Mouse (Mus musculus) kidney, postnatal 0 days (tissue): ENCODE results near the gene Dlx1. TPM values are rescaled to one million over a fixed set of nuclear protein-coding genes. Genes with fewer than 3 reads are reported as not detected.

Experiments
- ATAC-seq: fragments of 200-750 bp; cut with Nextera tagmentation; replicated peaks from 2 replicates; pipeline ENCODE4 v1.8.0; 2017; ENCODE audit warnings: low read depth, moderate number of reproducible peaks, moderate TSS enrichment, moderate library complexity; ENCODE audit not compliant: low FRiP score
- DNase-seq: peaks from one replicate; pipeline ENCODE4 v3.0.0-alpha.2; 2016; ENCODE audit warnings: low spot score
- H3K27ac ChIP-seq: fragments of 300-500 bp; sonication (generic); 2 replicates; pipeline ENCODE4 v1.5.1; 2014; ENCODE audit warnings: mild to moderate bottlenecking
- H3K27me3 ChIP-seq: fragments of 300-500 bp; sonication (generic); 2 replicates; pipeline ENCODE4 v1.6.1; 2014; ENCODE audit warnings: low read length, mixed read lengths; ENCODE audit not compliant: insufficient read depth
- H3K36me3 ChIP-seq: fragments of 300-500 bp; sonication (generic); 2 replicates; pipeline ENCODE4 v1.6.1; 2014; ENCODE audit warnings: low read length, mixed read lengths; ENCODE audit not compliant: insufficient read depth
- H3K4me1 ChIP-seq: fragments of 300-500 bp; sonication (generic); replicated peaks from 2 replicates; pipeline ENCODE4 v1.6.1; 2014; ENCODE audit warnings: antibody characterized with exemption, low read length, mixed read lengths; ENCODE audit not compliant: insufficient read depth
- H3K4me2 ChIP-seq: fragments of 300-500 bp; sonication (generic); 2 replicates; pipeline ENCODE4 v1.6.1; 2014; ENCODE audit warnings: mild to moderate bottlenecking, low read length, moderate library complexity, mixed read lengths
- H3K4me3 ChIP-seq: fragments of 300-500 bp; sonication (generic); replicated peaks from 2 replicates; pipeline ENCODE4 v1.5.1; 2014; ENCODE audit warnings: low read depth, low read length
- H3K9ac ChIP-seq: fragments of 300-500 bp; sonication (generic); 2 replicates; pipeline ENCODE4 v1.6.1; 2014; ENCODE audit warnings: low read depth, low read length
- H3K9me3 ChIP-seq: fragments of 300-500 bp; sonication (generic); replicated peaks from 2 replicates; pipeline ENCODE4 v1.6.1; 2016; ENCODE audit warnings: low read length, inconsistent platforms, mixed read lengths
- CTCF ChIP-seq: IDR thresholded peaks from 2 replicates; pipeline ENCODE4 v1.5.1; 2016; ENCODE audit warnings: antibody characterized with exemption, low read depth, mild to moderate bottlenecking, moderate library complexity
- WGBS: fragments of 180-500 bp; shearing (Covaris S2); extraction: QIAGEN DNeasy Blood & Tissue Kit; methylation state at CpG from one replicate; pipeline ENCODE4 v1.1.7; 2014; 5-methylcytosine and 5-hydroxymethylcytosine counted together
- polyA plus RNA-seq: library from polyadenylated mRNA; unstranded; fragments of >200 nt; fragmentation: Nextera tagmentation; extraction: Ambion mirVana; gene quantifications from 2 replicates; pipeline ENCODE4 v1.2.1, GENCODE M21; 2015

Gene Dlx1
- polyA plus RNA-seq, 1 experiment from 2014 or later = not detected

- no peak overlapping the region for H3K4me3 ChIP-seq
- no peak for ATAC-seq
- H3K9ac ChIP-seq = no peak overlapping the region
- peaks cover 58% of the 10 kb centered on the region for H3K27me3 ChIP-seq
- no peak for TF ChIP-seq CTCF
- 1% methylated on average over 18 of the region's 18 CpGs for WGBS
- H3K9me3 ChIP-seq = no peaks in the 10 kb centered on the region
- H3K27ac ChIP-seq = no peak overlapping the region
- peaks cover 2% of the 10 kb centered on the region; the same call in 1 of the 2 replicates for H3K4me1 ChIP-seq
- no peaks in the 10 kb centered on the region for H3K36me3 ChIP-seq
- H3K4me2 ChIP-seq = no peak overlapping the region
- DNase-seq = no peak
Observed at GRCm38 (mm10) chr2:71551704-71552103, 23.8 kb downstream of the Dlx1 start.

GRCm38 (mm10) chr2:71556071-71556470 lies 28.2 kb downstream of the Dlx1 start:
- H3K4me3 ChIP-seq = no peak overlapping the region
- no peak overlapping the region for H3K4me2 ChIP-seq
- no peaks in the 10 kb centered on the region for H3K36me3 ChIP-seq
- WGBS = 60% methylated on average over 5 of the region's 5 CpGs
- H3K27me3 ChIP-seq = peaks cover 25% of the 10 kb centered on the region
- TF ChIP-seq CTCF = no peak
- no peak for DNase-seq
- ATAC-seq = no peak
- no peaks in the 10 kb centered on the region for H3K9me3 ChIP-seq
- H3K9ac ChIP-seq = no peak overlapping the region
- H3K27ac ChIP-seq = no peak overlapping the region
- no peaks in the 10 kb centered on the region for H3K4me1 ChIP-seq

- H3K9me3 ChIP-seq = no peaks in the 10 kb centered on the region
- WGBS = 70% methylated on average over 9 of the region's 9 CpGs
- no peak for DNase-seq
Observed at GRCm38 (mm10) chr2:71566466-71566865, 38.6 kb downstream of the Dlx1 start.

GRCm38 (mm10) chr2:71573736-71574135 lies 45.8 kb downstream of the Dlx1 start:
- DNase-seq (no peak), ATAC-seq (no peak)
- Histone ChIP-seq H3K9me3 (no peaks in the 10 kb centered on the region), H3K27ac (no peak overlapping the region), H3K27me3 (no peaks in the 10 kb centered on the region), H3K4me3 (no peak overlapping the region), H3K36me3 (no peaks in the 10 kb centered on the region), H3K4me2 (no peak overlapping the region), H3K9ac (no peak overlapping the region), H3K4me1 (no peaks in the 10 kb centered on the region)
- 59% methylated on average over 4 of the region's 4 CpGs for WGBS
- no peak for TF ChIP-seq CTCF

More at GRCm38 (mm10) chr2:71566466-71566865, 38.6 kb downstream of the Dlx1 start:
- no peak overlapping the region for H3K9ac ChIP-seq
- no peaks in the 10 kb centered on the region for H3K27me3 ChIP-seq
- H3K4me2 ChIP-seq = no peak overlapping the region
- H3K27ac ChIP-seq = no peak overlapping the region
- no peak overlapping the region for H3K4me3 ChIP-seq
- H3K4me1 ChIP-seq = no peaks in the 10 kb centered on the region
- no peak for TF ChIP-seq CTCF
- no peak for ATAC-seq
- no peaks in the 10 kb centered on the region for H3K36me3 ChIP-seq

- Histone ChIP-seq H3K4me3 (no peak overlapping the region), H3K27me3 (no peaks in the 10 kb centered on the region), H3K36me3 (no peaks in the 10 kb centered on the region), H3K9ac (no peak overlapping the region), H3K27ac (no peak overlapping the region), H3K4me1 (no peaks in the 10 kb centered on the region), H3K4me2 (no peak overlapping the region), H3K9me3 (no peaks in the 10 kb centered on the region)
- ATAC-seq = no peak
- whole genome bisulfite sequencing = 91% methylated on average over 2 of the region's 2 CpGs
- DNase-seq = no peak
- no peak for TF ChIP-seq CTCF
Observed at GRCm38 (mm10) chr2:71577059-71577458, 49.1 kb downstream of the Dlx1 start.

- H3K4me2 ChIP-seq = peak overlapping the region; percentile 75
- no peaks in the 10 kb centered on the region for H3K27me3 ChIP-seq
- no peaks in the 10 kb centered on the region for H3K9me3 ChIP-seq
- H3K4me3 ChIP-seq = peak overlapping the region; percentile 39
- H3K27ac ChIP-seq = no peak overlapping the region
- no peaks in the 10 kb centered on the region for H3K36me3 ChIP-seq
- 0 out of 2 replicates have a peak, but pooled peaks have one; percentile 69 for ATAC-seq
- peak; percentile 73 for TF ChIP-seq CTCF
- no peaks in the 10 kb centered on the region for H3K4me1 ChIP-seq
- 10% methylated on average over 50 of the region's 50 CpGs for WGBS
- DNase-seq = peak; percentile 72
- H3K9ac ChIP-seq = peak overlapping the region; percentile 41; the same call in 1 of the 2 replicates
Observed at GRCm38 (mm10) chr2:71580632-71581466, 52.9 kb downstream of the Dlx1 start.
